In the genomic region with DNA sequence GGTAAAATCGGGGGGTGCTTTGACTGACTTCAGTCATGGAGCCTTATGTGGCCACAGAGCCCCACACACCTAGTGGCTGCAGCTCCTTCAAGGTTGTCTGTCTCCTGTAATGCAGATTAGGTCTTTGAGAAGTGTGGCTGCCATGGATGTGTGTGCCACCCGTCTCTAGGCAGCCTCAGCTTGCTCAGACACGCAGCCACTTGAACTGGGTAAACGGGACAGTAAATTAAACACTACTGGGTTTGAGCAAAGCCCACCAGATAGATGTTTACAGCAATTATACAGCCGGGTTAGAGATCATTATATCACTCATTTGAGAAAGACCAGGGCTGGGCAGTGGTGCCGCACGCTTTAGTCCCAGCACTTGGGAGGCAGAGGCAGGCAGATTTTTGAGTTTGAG, we compare ENCODE assay signal across 14 mouse cellular contexts. TPM values are rescaled to one million over a fixed set of nuclear protein-coding genes. Genes with fewer than 3 reads are reported as not detected.
"Had no signal": no experiment of that assay in that cellular context is flagged by ENCODE, and none has a peak within 500 bp of the region (broad histone marks: within the 10 kb centered on the region; RNA-seq: fewer than 3 reads in every experiment).

No protein-coding gene starts in this region.

- H3K27me3 ChIP-seq: limb, embryonic 13.5 days; neural tube, embryonic 12.5 days had no signal

- H3K27ac ChIP-seq: layer of hippocampus, adult 2 months; limb, embryonic 13.5 days; liver, embryonic 14.5 days; macrophage; neural tube, embryonic 12.5 days had no signal

- DNase-seq: kidney, postnatal 10 days; kidney, postnatal 4 days; left cerebral cortex, postnatal 4 days; lung, adult 2 months; lung, postnatal 10 days; midbrain, embryonic 14.5 days; thymus, postnatal 4 days had no signal

- H3K4me2 ChIP-seq: limb, embryonic 13.5 days; neural tube, embryonic 12.5 days had no signal

- H3K9me3 ChIP-seq: limb, embryonic 13.5 days; neural tube, embryonic 12.5 days had no signal

- H3K4me3 ChIP-seq: layer of hippocampus, adult 2 months; limb, embryonic 13.5 days; neural tube, embryonic 12.5 days had no signal

- H3K9ac ChIP-seq: limb, embryonic 13.5 days; liver, embryonic 14.5 days; neural tube, embryonic 12.5 days had no signal

RNA-seq across cellular contexts. Expression of a gene that starts 1.6 kb away (rescaled TPM):
- total RNA-seq: monocyte, adult 5-6 weeks had no signal
- polyA plus RNA-seq: macrophage had no signal

RNA-seq across cellular contexts. Expression of a gene that starts 41.7 kb away (rescaled TPM):
- polyA plus RNA-seq: limb, embryonic 13.5 days; liver, adult 2 months; macrophage had no signal
